Mouse (Mus musculus) liver, embryonic 11.5 days (tissue): Measurements from ENCODE around the gene Cxcr5. TPM values are rescaled to one million over a fixed set of nuclear protein-coding genes. Genes with fewer than 3 reads are reported as not detected.

Experiments used
- ATAC-seq: fragments of 200-750 bp; cut with Nextera tagmentation; replicated peaks from 2 replicates; pipeline ENCODE4 v1.8.0; 2017; ENCODE audit warnings: moderate number of reproducible peaks, mild to moderate bottlenecking, moderate TSS enrichment, moderate library complexity; ENCODE audit not compliant: low FRiP score
- DNase-seq: peaks from one replicate; pipeline ENCODE4 v3.0.0-alpha.2; 2017; ENCODE audit warnings: low spot score
- H3K27ac ChIP-seq: fragments of 300-500 bp; sonication (generic); 2 replicates; pipeline ENCODE4 v1.5.1; 2014; ENCODE audit warnings: mild to moderate bottlenecking, low read depth, low read length, control low read depth
- H3K27me3 ChIP-seq: fragments of 300-500 bp; sonication (generic); replicated peaks from 2 replicates; pipeline ENCODE4 v1.6.1; 2014; ENCODE audit warnings: low read length, mixed read lengths; ENCODE audit not compliant: control insufficient read depth, insufficient read depth
- H3K36me3 ChIP-seq: fragments of 300-500 bp; sonication (generic); 2 replicates; pipeline ENCODE4 v1.6.1; 2014; ENCODE audit warnings: mild to moderate bottlenecking, low read length, moderate library complexity, mixed read lengths; ENCODE audit not compliant: control insufficient read depth, insufficient read depth
- H3K4me1 ChIP-seq: fragments of 300-500 bp; sonication (generic); replicated peaks from 2 replicates; pipeline ENCODE4 v1.6.1; 2014; ENCODE audit warnings: low read length, mixed read lengths; ENCODE audit not compliant: control insufficient read depth, insufficient read depth
- H3K4me2 ChIP-seq: fragments of 300-500 bp; sonication (generic); 2 replicates; pipeline ENCODE4 v1.6.1; 2014; ENCODE audit warnings: mild to moderate bottlenecking, control low read depth, moderate library complexity
- H3K4me3 ChIP-seq: fragments of 300-500 bp; sonication (generic); 2 replicates; pipeline ENCODE4 v1.5.1; 2014; ENCODE audit warnings: low read depth, low read length, control low read depth
- H3K9ac ChIP-seq: fragments of 300-500 bp; sonication (generic); 2 replicates; pipeline ENCODE4 v1.6.1; 2014; ENCODE audit warnings: low read depth, low read length, control low read depth
- H3K9me3 ChIP-seq: fragments of 300-500 bp; sonication (generic); 2 replicates; pipeline ENCODE4 v1.6.1; 2016; ENCODE audit warnings: low read length, inconsistent platforms, mixed read lengths; ENCODE audit not compliant: control insufficient read depth
- WGBS: fragments of 180-500 bp; shearing (Covaris S2); extraction: QIAGEN DNeasy Blood & Tissue Kit; methylation state at CpG from one replicate; pipeline ENCODE4 v1.1.7; 2014; 5-methylcytosine and 5-hydroxymethylcytosine counted together
- polyA plus RNA-seq: library from polyadenylated mRNA; unstranded; fragments of >200 nt; fragmentation: Nextera tagmentation; extraction: Ambion mirVana; gene quantifications from 2 replicates; pipeline ENCODE4 v1.2.1, GENCODE M21; 2014

The Cxcr5 gene
- polyA plus RNA-seq, 1 experiment from 2014 or later: not detected

GRCm38 (mm10) chr9:44521927-44522326 is 39.8 kb downstream of the Cxcr5 start:
- Histone ChIP-seq H3K27me3 (no peaks in the 10 kb centered on the region), H3K27ac (no peak overlapping the region), H3K9me3 (no peaks in the 10 kb centered on the region), H3K4me3 (no peak overlapping the region), H3K36me3 (no peaks in the 10 kb centered on the region), H3K9ac (no peak overlapping the region), H3K4me2 (no peak overlapping the region), H3K4me1 (no peaks in the 10 kb centered on the region)
- WGBS: 63% methylated on average over 10 of the region's 10 CpGs
- ATAC-seq: no peak
- DNase-seq: no peak

GRCm38 (mm10) chr9:44518068-44518467 is 43.6 kb downstream of the Cxcr5 start:
- 82% methylated on average over 7 of the region's 7 CpGs for WGBS
- peaks cover 6% of the 10 kb centered on the region for H3K4me1 ChIP-seq
- no peaks in the 10 kb centered on the region for H3K36me3 ChIP-seq
- no peak overlapping the region for H3K4me2 ChIP-seq
- no peak overlapping the region for H3K9ac ChIP-seq
- no peak overlapping the region for H3K27ac ChIP-seq
- H3K9me3 ChIP-seq: no peaks in the 10 kb centered on the region
- ATAC-seq (no peak), DNase-seq (no peak)
- no peak overlapping the region for H3K4me3 ChIP-seq
- no peaks in the 10 kb centered on the region for H3K27me3 ChIP-seq

- Histone ChIP-seq H3K4me3 (no peak overlapping the region), H3K27me3 (no peaks in the 10 kb centered on the region), H3K9ac (no peak overlapping the region), H3K27ac (no peak overlapping the region), H3K4me2 (no peak overlapping the region), H3K9me3 (no peaks in the 10 kb centered on the region), H3K4me1 (peaks cover 7% of the 10 kb centered on the region), H3K36me3 (no peaks in the 10 kb centered on the region)
- ATAC-seq: no peak
- 46% methylated on average over 4 of the region's 4 CpGs for WGBS
- no peak for DNase-seq
Observed at GRCm38 (mm10) chr9:44517368-44517767, 44.3 kb downstream of the Cxcr5 start.

- Histone ChIP-seq H3K9ac (no peak overlapping the region), H3K4me2 (peak overlapping the region; percentile 49), H3K27ac (no peak overlapping the region; the same call in 1 of the 2 replicates), H3K9me3 (no peaks in the 10 kb centered on the region), H3K4me1 (peaks cover 9% of the 10 kb centered on the region), H3K4me3 (peak overlapping the region; percentile 30; the same call in 1 of the 2 replicates), H3K36me3 (no peaks in the 10 kb centered on the region), H3K27me3 (no peaks in the 10 kb centered on the region)
- DNase-seq: no peak
- no peak for ATAC-seq
- WGBS: 85% methylated on average over 5 of the region's 5 CpGs
Observed at GRCm38 (mm10) chr9:44515891-44516290, 45.8 kb downstream of the Cxcr5 start.

GRCm38 (mm10) chr9:44515131-44515751 is 46.4 kb downstream of the Cxcr5 start:
- Histone ChIP-seq H3K4me3 (peak overlapping the region; percentile 30), H3K9ac (peak overlapping the region; percentile 46; the same call in 1 of the 2 replicates), H3K4me1 (peaks cover 11% of the 10 kb centered on the region), H3K9me3 (no peaks in the 10 kb centered on the region), H3K36me3 (no peaks in the 10 kb centered on the region), H3K27me3 (no peaks in the 10 kb centered on the region), H3K4me2 (peak overlapping the region; percentile 49), H3K27ac (peak overlapping the region; percentile 1; the same call in 1 of the 2 replicates)
- no peak for DNase-seq
- ATAC-seq: peak; percentile 48; the same call in 1 of the 2 replicates
- WGBS: 30% methylated on average over 12 of the region's 12 CpGs

- Histone ChIP-seq H3K4me3 (no peak overlapping the region), H3K4me1 (peaks cover 18% of the 10 kb centered on the region), H3K36me3 (no peaks in the 10 kb centered on the region), H3K9me3 (no peaks in the 10 kb centered on the region), H3K9ac (no peak overlapping the region), H3K27me3 (no peaks in the 10 kb centered on the region), H3K4me2 (no peak overlapping the region), H3K27ac (no peak overlapping the region)
- 78% methylated on average over 5 of the region's 5 CpGs for WGBS
- no peak for ATAC-seq
- DNase-seq: no peak
Observed at GRCm38 (mm10) chr9:44514147-44514546, 47.5 kb downstream of the Cxcr5 start.

- Histone ChIP-seq H3K27ac (no peak overlapping the region), H3K4me1 (peaks cover 20% of the 10 kb centered on the region), H3K36me3 (no peaks in the 10 kb centered on the region), H3K9ac (no peak overlapping the region), H3K4me2 (no peak overlapping the region), H3K9me3 (no peaks in the 10 kb centered on the region), H3K4me3 (no peak overlapping the region), H3K27me3 (no peaks in the 10 kb centered on the region)
- DNase-seq: no peak
- no peak for ATAC-seq
- WGBS: 72% methylated on average over 20 of the region's 20 CpGs
Observed at GRCm38 (mm10) chr9:44513610-44514009, 48.1 kb downstream of the Cxcr5 start.

GRCm38 (mm10) chr9:44513121-44513520 is 48.6 kb downstream of the Cxcr5 start:
- H3K9ac ChIP-seq: no peak overlapping the region
- no peak overlapping the region for H3K4me3 ChIP-seq
- 79% methylated on average over 11 of the region's 11 CpGs for WGBS
- H3K4me2 ChIP-seq: no peak overlapping the region
- H3K9me3 ChIP-seq: no peaks in the 10 kb centered on the region
- H3K27ac ChIP-seq: no peak overlapping the region
- H3K4me1 ChIP-seq: peaks cover 20% of the 10 kb centered on the region
- ATAC-seq (no peak), DNase-seq (no peak)
- H3K36me3 ChIP-seq: no peaks in the 10 kb centered on the region
- H3K27me3 ChIP-seq: no peaks in the 10 kb centered on the region

GRCm38 (mm10) chr9:44512717-44513003 is 49.0 kb downstream of the Cxcr5 start:
- no peaks in the 10 kb centered on the region for H3K9me3 ChIP-seq
- no peaks in the 10 kb centered on the region for H3K36me3 ChIP-seq
- H3K27ac ChIP-seq: no peak overlapping the region
- WGBS: 89% methylated on average over 3 of the region's 3 CpGs
- ATAC-seq (no peak), DNase-seq (no peak)
- H3K4me1 ChIP-seq: peaks cover 20% of the 10 kb centered on the region
- no peak overlapping the region for H3K9ac ChIP-seq
- H3K4me2 ChIP-seq: no peak overlapping the region
- H3K4me3 ChIP-seq: no peak overlapping the region
- no peaks in the 10 kb centered on the region for H3K27me3 ChIP-seq
